Mouse (Mus musculus) stomach, postnatal 0 days (tissue): ENCODE measurements around the gene Kcnmb4. TPM values are rescaled to one million over a fixed set of nuclear protein-coding genes. Genes with fewer than 3 reads are reported as not detected.

Experiments used
- ATAC-seq: fragments of 200-750 bp; cut with Nextera tagmentation; 2 replicates; pipeline ENCODE4 v1.8.0; 2017; ENCODE audit not compliant: low FRiP score, low TSS enrichment
- DNase-seq: peaks from one replicate; pipeline ENCODE4 v3.0.0-alpha.2; 2016; ENCODE audit warnings: low spot score
- H3K27ac ChIP-seq: fragments of 300-500 bp; sonication (generic); replicated peaks from 2 replicates; pipeline ENCODE4 v1.5.1; 2014; ENCODE audit warnings: mild to moderate bottlenecking, control low read depth
- H3K27me3 ChIP-seq: fragments of 300-500 bp; sonication (generic); 2 replicates; pipeline ENCODE4 v1.6.1; 2014; ENCODE audit warnings: low read length; ENCODE audit not compliant: control insufficient read depth, insufficient read depth
- H3K36me3 ChIP-seq: fragments of 300-500 bp; sonication (generic); 2 replicates; pipeline ENCODE4 v1.6.1; 2014; ENCODE audit warnings: low read length, mixed read lengths; ENCODE audit not compliant: control insufficient read depth, insufficient read depth
- H3K4me1 ChIP-seq: fragments of 300-500 bp; sonication (generic); replicated peaks from 2 replicates; pipeline ENCODE4 v1.6.1; 2014; ENCODE audit warnings: antibody characterized with exemption; ENCODE audit not compliant: control insufficient read depth, insufficient read depth
- H3K4me2 ChIP-seq: fragments of 300-500 bp; sonication (generic); replicated peaks from 2 replicates; pipeline ENCODE4 v1.6.1; 2014; ENCODE audit warnings: low read depth, mild to moderate bottlenecking, control low read depth, moderate library complexity
- H3K4me3 ChIP-seq: fragments of 300-500 bp; sonication (generic); 2 replicates; pipeline ENCODE4 v1.5.1; 2014; ENCODE audit warnings: low read depth, low read length, control low read depth
- H3K9ac ChIP-seq: fragments of 300-500 bp; sonication (generic); 2 replicates; pipeline ENCODE4 v1.6.1; 2014; ENCODE audit warnings: mild to moderate bottlenecking, low read length, control low read depth, mixed read lengths
- H3K9me3 ChIP-seq: fragments of 300-500 bp; sonication (generic); 2 replicates; pipeline ENCODE4 v1.6.1; 2016; ENCODE audit warnings: low read length; ENCODE audit not compliant: control insufficient read depth
- CTCF ChIP-seq: IDR thresholded peaks from 2 replicates; pipeline ENCODE4 v1.5.1; 2016; ENCODE audit warnings: antibody characterized with exemption, low read depth, mild to moderate bottlenecking, moderate library complexity
- EP300 ChIP-seq: optimal IDR thresholded peaks from 2 replicates; pipeline ENCODE3; 2016; ENCODE audit warnings: antibody characterized with exemption
- WGBS: fragments of 180-500 bp; shearing (Covaris S2); extraction: QIAGEN DNeasy Blood & Tissue Kit; methylation state at CpG from one replicate; pipeline ENCODE4 v1.1.7; 2014; 5-methylcytosine and 5-hydroxymethylcytosine counted together
- polyA plus RNA-seq: library from polyadenylated mRNA; unstranded; fragments of >200 nt; fragmentation: Nextera tagmentation; extraction: Ambion mirVana; gene quantifications from 2 replicates; pipeline ENCODE4 v1.2.1, GENCODE M21; 2015

The Kcnmb4 gene
- polyA plus RNA-seq, 1 experiment from 2014 or later, result 1.8 TPM

GRCm38 (mm10) chr10:116476559-116476958 is 2.9 kb upstream of the Kcnmb4 start:
- DNase-seq (no peak), ATAC-seq (no peak)
- H3K9ac ChIP-seq, result no peak overlapping the region
- TF ChIP-seq EP300 (no peak), CTCF (no peak)
- H3K4me3 ChIP-seq, result no peak overlapping the region
- no peaks in the 10 kb centered on the region for H3K9me3 ChIP-seq
- no peak overlapping the region for H3K4me2 ChIP-seq
- no peaks in the 10 kb centered on the region; the same call in 1 of the 2 replicates for H3K27me3 ChIP-seq
- no peak overlapping the region for H3K27ac ChIP-seq
- H3K4me1 ChIP-seq, result peaks cover 2% of the 10 kb centered on the region; the same call in 1 of the 2 replicates
- H3K36me3 ChIP-seq, result no peaks in the 10 kb centered on the region
- WGBS, result 85% methylated on average over 3 of the region's 3 CpGs

- H3K36me3 ChIP-seq, result no peaks in the 10 kb centered on the region
- H3K27ac ChIP-seq, result no peak overlapping the region
- 62% methylated on average over 6 of the region's 6 CpGs for WGBS
- H3K4me1 ChIP-seq, result peaks cover 2% of the 10 kb centered on the region; the same call in 1 of the 2 replicates
- ATAC-seq (no peak), DNase-seq (no peak)
- H3K4me3 ChIP-seq, result no peak overlapping the region
- no peaks in the 10 kb centered on the region for H3K9me3 ChIP-seq
- no peaks in the 10 kb centered on the region; the same call in 1 of the 2 replicates for H3K27me3 ChIP-seq
- TF ChIP-seq CTCF (no peak), EP300 (no peak)
- no peak overlapping the region for H3K4me2 ChIP-seq
- no peak overlapping the region for H3K9ac ChIP-seq
These were observed 2.0 kb upstream of the Kcnmb4 start for GRCm38 (mm10) chr10:116475725-116476124.

GRCm38 (mm10) chr10:116473071-116473758 is 463 bp downstream of the Kcnmb4 start:
- ATAC-seq, result peak; percentile 58
- 0 out of 2 replicates have a peak overlapping the region, but pooled peaks have one; percentile 24 for H3K27ac ChIP-seq
- no peaks in the 10 kb centered on the region; the same call in 1 of the 2 replicates for H3K27me3 ChIP-seq
- TF ChIP-seq EP300 (no peak), CTCF (no peak)
- under 1% methylated on average over 36 of the region's 78 CpGs for WGBS
- peak; percentile 23 for DNase-seq
- H3K9me3 ChIP-seq, result no peaks in the 10 kb centered on the region
- H3K4me1 ChIP-seq, result peaks cover 2% of the 10 kb centered on the region; the same call in 1 of the 2 replicates
- H3K4me3 ChIP-seq, result peak overlapping the region; percentile 65
- no peaks in the 10 kb centered on the region for H3K36me3 ChIP-seq
- peak overlapping the region; percentile 60 for H3K9ac ChIP-seq
- H3K4me2 ChIP-seq, result peak overlapping the region; percentile 95

DNA sequence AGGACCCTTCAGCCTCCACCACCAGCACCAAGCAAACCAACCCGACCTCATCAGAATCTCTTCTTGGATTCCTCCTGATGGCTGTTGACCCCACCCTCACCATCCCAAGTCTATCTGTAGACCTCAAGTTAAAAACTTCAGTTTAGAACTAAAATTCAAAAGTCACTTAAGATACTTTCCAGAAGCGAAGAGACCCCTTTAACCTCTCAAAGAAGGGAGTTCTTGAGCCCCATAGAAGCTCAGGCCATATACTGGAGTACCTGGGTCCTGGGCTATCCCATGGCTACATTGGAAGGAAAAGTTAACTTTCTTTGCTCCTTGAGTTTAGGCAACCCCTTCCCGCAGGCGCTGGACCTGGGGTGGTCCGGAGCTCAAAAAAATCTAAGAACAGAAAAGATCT is 1.1 kb downstream of the Kcnmb4 start:
- Histone ChIP-seq H3K27me3 (no peaks in the 10 kb centered on the region; the same call in 1 of the 2 replicates), H3K36me3 (no peaks in the 10 kb centered on the region)
- ATAC-seq, result no peak

DNA sequence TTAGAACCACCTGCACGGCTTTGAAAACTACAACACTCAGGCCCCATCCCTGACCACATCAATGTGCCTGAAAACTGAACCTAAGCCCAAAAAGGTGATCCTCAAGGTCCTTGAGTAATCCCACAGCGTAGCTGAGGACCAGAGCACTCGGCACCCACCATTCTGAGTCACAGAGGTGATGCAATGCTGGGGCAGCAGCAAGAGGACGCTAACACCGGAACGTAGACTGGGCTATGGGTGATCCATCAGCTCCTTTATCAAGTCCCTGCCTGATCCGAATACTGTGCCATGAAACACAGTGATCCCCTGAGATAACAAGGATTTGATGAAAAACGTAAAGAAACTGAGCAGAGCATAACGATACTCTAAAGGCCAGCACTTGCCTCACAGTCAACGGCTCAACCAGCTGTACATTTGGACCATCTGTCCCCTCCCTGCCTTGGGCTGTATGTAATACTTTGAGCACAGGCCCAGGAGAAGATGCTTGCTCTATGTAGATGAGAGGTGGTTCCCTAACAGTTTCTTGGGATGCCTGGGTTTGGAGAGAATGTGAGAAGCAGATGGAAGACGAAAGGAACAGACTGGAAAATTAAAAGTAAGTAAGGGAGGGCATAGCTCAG is 3.3 kb downstream of the Kcnmb4 start:
- ATAC-seq (no peak), DNase-seq (no peak)
- Histone ChIP-seq H3K9me3 (no peaks in the 10 kb centered on the region), H3K9ac (no peak overlapping the region), H3K4me2 (no peak overlapping the region), H3K27ac (no peak overlapping the region), H3K27me3 (no peaks in the 10 kb centered on the region; the same call in 1 of the 2 replicates), H3K36me3 (no peaks in the 10 kb centered on the region), H3K4me1 (peaks cover 2% of the 10 kb centered on the region; the same call in 1 of the 2 replicates), H3K4me3 (no peak overlapping the region)
- TF ChIP-seq EP300 (no peak), CTCF (no peak)
- 85% methylated on average over 11 of the region's 11 CpGs for WGBS

More for the DNA sequence above, 1.1 kb downstream of the Kcnmb4 start:
- Histone ChIP-seq H3K4me1 (peaks cover 2% of the 10 kb centered on the region; the same call in 1 of the 2 replicates), H3K9ac (peak overlapping the region; percentile 60; the same call in 1 of the 2 replicates), H3K9me3 (no peaks in the 10 kb centered on the region), H3K27ac (no peak overlapping the region), H3K4me3 (peak overlapping the region; percentile 65), H3K4me2 (peak overlapping the region; percentile 95)
- no peak for DNase-seq
- TF ChIP-seq EP300 (no peak), CTCF (no peak)
- 14% methylated on average over 5 of the region's 5 CpGs for WGBS
